Mouse (Mus musculus): ENCODE measurements around the gene Gfm2.
A peak's percentile ranks its signal among the peaks of the same experiment; 100 is the strongest.

Gfm2 gene

GRCm38 (mm10) chr13:97187693-97188092, 50.0 kb downstream of the Gfm2 start:
- DNase-seq (ENCODE audit: low read depth, low spot score) = no peak

- DNase-seq (ENCODE audit: low read depth, low spot score) = no peak
Observed at GRCm38 (mm10) chr13:97192649-97193048, 54.9 kb downstream of the Gfm2 start.

- no peak for DNase-seq (ENCODE audit: low read depth, low spot score)
Observed at GRCm38 (mm10) chr13:97193420-97193819, 55.7 kb downstream of the Gfm2 start.

GRCm38 (mm10) chr13:97196186-97196924, 58.6 kb downstream of the Gfm2 start:
- DNase-seq (ENCODE audit: low read depth, low spot score) = no peak

GRCm38 (mm10) chr13:97196925-97197218, 59.1 kb downstream of the Gfm2 start:
- no peak for DNase-seq (ENCODE audit: low read depth, low spot score)

GRCm38 (mm10) chr13:97197932-97198562, 60.3 kb downstream of the Gfm2 start, which contains the start of gene Hexb:
Gene Hexb, minus strand, starts transcription at chr13:97198357.
- DNase-seq (ENCODE audit: low read depth, low spot score) = peak; percentile 65

GRCm38 (mm10) chr13:97199123-97199522, 61.4 kb downstream of the Gfm2 start:
- no peak for DNase-seq (ENCODE audit: low read depth, low spot score)

GRCm38 (mm10) chr13:97201076-97201475, 63.3 kb downstream of the Gfm2 start:
- no peak for DNase-seq (ENCODE audit: low read depth, low spot score)

GRCm38 (mm10) chr13:97201896-97202295, 64.2 kb downstream of the Gfm2 start:
- DNase-seq (ENCODE audit: low read depth, low spot score) = no peak

- DNase-seq (ENCODE audit: low read depth, low spot score) = peak; percentile 68
Observed at GRCm38 (mm10) chr13:97205052-97205701, 67.4 kb downstream of the Gfm2 start.

- DNase-seq (ENCODE audit: low read depth, low spot score) = no peak
Observed at GRCm38 (mm10) chr13:97206046-97206445, 68.3 kb downstream of the Gfm2 start.

- no peak for DNase-seq (ENCODE audit: low read depth, low spot score)
Observed at GRCm38 (mm10) chr13:97207472-97208111, 69.9 kb downstream of the Gfm2 start.

GRCm38 (mm10) chr13:97208112-97208478, 70.4 kb downstream of the Gfm2 start:
- DNase-seq (ENCODE audit: low read depth, low spot score) = no peak

- no peak for DNase-seq (ENCODE audit: low read depth, low spot score)
Observed at GRCm38 (mm10) chr13:97208500-97209010, 70.8 kb downstream of the Gfm2 start.

- DNase-seq (ENCODE audit: low read depth, low spot score) = no peak
Observed at GRCm38 (mm10) chr13:97214583-97215268, 77.0 kb downstream of the Gfm2 start.

- DNase-seq (ENCODE audit: low read depth, low spot score) = no peak
Observed at GRCm38 (mm10) chr13:97215563-97215962, 77.8 kb downstream of the Gfm2 start.

- DNase-seq (ENCODE audit: low read depth, low spot score) = no peak
Observed at GRCm38 (mm10) chr13:97216196-97216595, 78.5 kb downstream of the Gfm2 start.

GRCm38 (mm10) chr13:97220022-97220421, 82.3 kb downstream of the Gfm2 start:
- no peak for DNase-seq (ENCODE audit: low read depth, low spot score)

GRCm38 (mm10) chr13:97223856-97224255, 86.1 kb downstream of the Gfm2 start:
- DNase-seq (ENCODE audit: low read depth, low spot score) = no peak

GRCm38 (mm10) chr13:97224341-97224982, 86.7 kb downstream of the Gfm2 start:
- no peak for DNase-seq (ENCODE audit: low read depth, low spot score)

- DNase-seq (ENCODE audit: low read depth, low spot score) = no peak
Observed at GRCm38 (mm10) chr13:97225130-97225529, 87.4 kb downstream of the Gfm2 start.

Measured in embryo, embryonic 11.5 days (tissue).